ENCODE assay signal across 20 mouse cellular contexts in the genomic region with DNA sequence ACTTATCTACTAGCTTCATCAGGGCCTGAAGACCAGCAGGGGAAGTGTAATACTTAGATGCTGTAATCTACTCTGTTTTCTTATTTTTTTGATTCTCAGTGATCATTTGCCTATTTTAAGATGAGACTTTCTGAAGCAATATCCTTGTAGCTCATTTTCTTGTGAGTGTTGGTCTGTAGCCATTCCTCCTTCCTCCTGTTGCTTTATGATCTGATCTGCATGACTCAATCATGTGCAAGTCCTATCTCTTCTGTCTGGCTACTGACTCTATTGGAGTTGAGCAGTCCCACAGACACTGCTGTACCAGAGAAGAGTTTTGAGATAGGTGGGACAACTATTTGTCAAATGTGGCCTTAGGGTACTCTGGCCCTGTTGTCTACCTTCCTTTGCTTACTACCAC.
"Had no signal": no experiment of that assay in that cellular context is flagged by ENCODE, and none has a peak within 500 bp of the region (broad histone marks: within the 10 kb centered on the region; RNA-seq: fewer than 3 reads in every experiment).

No protein-coding gene starts in this region.

- H3K4me3 ChIP-seq: lung, embryonic 15.5 days; midbrain, embryonic 10.5 days; midbrain, embryonic 12.5 days; neural tube, embryonic 13.5 days; neural tube, embryonic 15.5 days had no signal

- H3K4me2 ChIP-seq: lung, embryonic 15.5 days; midbrain, embryonic 12.5 days; neural tube, embryonic 13.5 days; neural tube, embryonic 15.5 days had no signal

- H3K27ac ChIP-seq: lung, embryonic 15.5 days; macrophage; midbrain, embryonic 10.5 days; midbrain, embryonic 12.5 days; neural tube, embryonic 13.5 days; neural tube, embryonic 15.5 days had no signal

- DNase-seq: liver, postnatal 0 days; lung, adult 2 months; lung, postnatal 14 days; lung, postnatal 36 days; midbrain, embryonic 14.5 days; retina, postnatal 1 day; right cerebral cortex, adult 18-20 months; right cerebral cortex, postnatal 25 days; right cerebral cortex, postnatal 4 days; spleen, adult 18-20 months; thymus, adult 18-20 months; thymus, postnatal 14 days; thymus, postnatal 36 days had no signal

- H3K9me3 ChIP-seq: lung, embryonic 15.5 days; midbrain, embryonic 10.5 days; midbrain, embryonic 12.5 days; neural tube, embryonic 13.5 days; neural tube, embryonic 15.5 days had no signal

- ATAC-seq: liver, postnatal 0 days; lung, postnatal 0 days had no signal

- H3K4me1 ChIP-seq: midbrain, embryonic 10.5 days had no signal

- H3K9ac ChIP-seq: liver, postnatal 0 days; lung, embryonic 15.5 days; midbrain, embryonic 12.5 days; neural tube, embryonic 13.5 days; neural tube, embryonic 15.5 days had no signal

- H3K27me3 ChIP-seq: lung, embryonic 15.5 days; midbrain, embryonic 12.5 days; neural tube, embryonic 13.5 days; neural tube, embryonic 15.5 days had no signal

- H3K36me3 ChIP-seq: midbrain, embryonic 12.5 days; neural tube, embryonic 15.5 days had no signal
